17 mouse cellular contexts compared by ENCODE assay signal in the genomic region with DNA sequence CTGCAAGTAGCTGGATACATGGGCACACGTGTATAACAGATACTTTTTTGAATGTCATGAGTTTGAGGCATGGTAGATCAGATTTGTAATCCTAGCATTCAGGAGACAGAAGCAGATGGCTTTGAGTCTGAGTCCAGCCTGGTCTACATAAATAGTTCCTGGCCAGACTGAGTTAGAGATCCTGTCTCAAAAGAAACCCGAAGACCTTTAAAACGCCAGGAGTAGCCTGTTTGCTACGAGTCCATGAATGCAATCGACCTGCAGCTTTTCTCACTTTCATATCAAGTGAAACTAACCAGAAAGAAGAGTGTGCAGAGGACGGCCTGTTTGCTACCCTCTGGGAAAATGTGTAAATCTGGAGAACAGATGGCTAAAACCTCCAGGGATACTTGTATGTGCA. TPM values are rescaled to one million over a fixed set of nuclear protein-coding genes. Genes with fewer than 3 reads are reported as not detected.
"Had no signal": no experiment of that assay in that cellular context is flagged by ENCODE, and none has a peak within 500 bp of the region (broad histone marks: within the 10 kb centered on the region; RNA-seq: fewer than 3 reads in every experiment).

No protein-coding gene starts in this region.

- H3K27me3 ChIP-seq: neural tube, embryonic 13.5 days; neural tube, embryonic 15.5 days; stomach, embryonic 15.5 days had no signal

- H3K36me3 ChIP-seq: neural tube, embryonic 13.5 days; neural tube, embryonic 15.5 days had no signal

- H3K4me2 ChIP-seq: neural tube, embryonic 13.5 days; neural tube, embryonic 15.5 days; stomach, embryonic 15.5 days had no signal

- H3K9ac ChIP-seq: neural tube, embryonic 13.5 days; neural tube, embryonic 15.5 days; stomach, embryonic 15.5 days had no signal

- H3K4me3 ChIP-seq: neural tube, embryonic 13.5 days; neural tube, embryonic 15.5 days; stomach, embryonic 15.5 days had no signal

- H3K9me3 ChIP-seq: neural tube, embryonic 13.5 days; neural tube, embryonic 15.5 days; stomach, embryonic 15.5 days had no signal

- DNase-seq: retina, postnatal 1 day; right cerebral cortex, adult 18-20 months; right cerebral cortex, postnatal 14 days; right cerebral cortex, postnatal 25 days; right cerebral cortex, postnatal 4 days; spleen, adult 18-20 months; thymus, adult 18-20 months; thymus, adult 2 months; thymus, postnatal 14 days; thymus, postnatal 25 days; thymus, postnatal 36 days; thymus, postnatal 4 days had no signal

- H3K27ac ChIP-seq: neural tube, embryonic 13.5 days; neural tube, embryonic 15.5 days; stomach, embryonic 15.5 days; stomach, postnatal 0 days had no signal

RNA-seq across cellular contexts. Expression of gene Spsb4, which starts 49.1 kb away (rescaled TPM):
- total RNA-seq: neutrophil, adult 5-6 weeks had no signal
